Mouse (Mus musculus) heart, adult 8-10 months (tissue): ENCODE data around the gene C87414. TPM values are rescaled to one million over a fixed set of nuclear protein-coding genes. Genes with fewer than 3 reads are reported as not detected.
"Not testable (repeated sequence)": the region's sequence is repeated elsewhere in the genome, so short reads cannot be mapped to it uniquely, and the experiment has no call there.

Experiments used
- DNase-seq: peaks from one replicate; pipeline ENCODE4 v3.0.0; 2022; ENCODE audit warnings: low spot score
- total RNA-seq, 4 experiments: library from RNA; stranded (reverse); gene quantifications; 2 replicates each; pipeline ENCODE4 v1.2.4; 2022

C87414 gene
- total RNA-seq: not detected

DNA sequence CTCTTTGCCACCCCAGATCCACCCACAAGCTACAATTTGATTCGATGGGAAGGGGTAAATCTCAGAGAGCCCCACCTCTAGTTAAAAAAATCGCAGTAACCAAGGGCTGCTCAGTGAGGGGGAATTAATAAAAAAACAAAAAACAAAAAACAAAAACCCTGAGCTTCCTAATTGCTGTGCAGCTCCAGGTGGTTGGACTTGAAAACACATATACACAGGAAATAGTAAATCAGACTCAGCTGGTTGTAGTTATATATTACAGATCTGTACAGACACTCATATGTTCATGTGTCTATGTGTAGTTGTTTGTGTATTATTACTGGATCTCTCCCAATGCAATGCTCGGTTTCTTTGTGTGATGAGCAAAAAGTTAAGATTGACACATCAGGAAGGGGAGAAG lies at the start of gene C87414:
TSS of gene C87414 (minus strand) at position 101 of the 400 bp plus-strand sequence.
- not testable (repeated sequence) for DNase-seq

DNA sequence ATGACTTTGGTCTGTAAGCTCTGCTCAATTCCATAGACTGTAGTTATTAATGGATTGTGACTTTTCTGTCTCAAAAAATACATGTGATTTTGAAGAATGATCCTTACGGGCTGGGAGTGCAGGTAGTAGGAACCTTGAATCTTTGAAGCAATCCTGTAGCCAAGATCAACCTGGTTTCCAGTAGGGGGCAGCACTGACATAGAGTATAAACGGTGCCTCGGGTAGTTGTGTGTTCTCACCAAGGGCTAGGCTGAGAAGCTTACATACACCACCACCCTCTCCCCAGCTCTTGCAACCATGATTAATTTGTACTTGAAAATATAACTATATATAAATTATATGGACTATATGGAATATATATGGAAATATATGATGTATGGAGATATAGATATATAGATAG lies 13.3 kb upstream of the C87414 start:
- not testable (repeated sequence) for DNase-seq

Other genes with a start within 250 kb of the C87414 start
- gene Gm16427, start 131.4 kb downstream of the C87414 start, total RNA-seq: not detected
- not detected for gene Gm7792, start 172.2 kb upstream of the C87414 start, total RNA-seq